Mouse (Mus musculus): ENCODE results near the gene Ankrd17.

Gene Ankrd17

DNA sequence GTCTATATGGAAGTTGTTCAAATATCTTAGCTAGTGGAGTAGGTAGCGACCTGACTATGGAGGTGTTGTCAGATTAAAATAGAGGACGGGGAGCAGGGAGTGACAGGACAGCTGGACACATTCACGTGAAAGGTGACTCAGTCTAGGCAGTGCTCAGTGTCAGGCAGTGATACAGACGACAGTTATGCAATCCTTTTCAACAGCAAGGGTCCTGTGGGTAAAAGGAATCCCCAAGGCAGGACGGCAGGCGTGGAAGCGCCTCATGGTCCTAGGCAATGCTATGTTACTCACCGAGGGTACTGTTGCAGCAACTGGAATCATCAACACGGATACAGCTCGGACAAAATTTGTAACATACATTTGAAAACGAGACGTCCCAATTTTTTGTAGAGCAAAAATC, 149.2 kb downstream of the Ankrd17 start:
- DNase-seq, result no peak

DNA sequence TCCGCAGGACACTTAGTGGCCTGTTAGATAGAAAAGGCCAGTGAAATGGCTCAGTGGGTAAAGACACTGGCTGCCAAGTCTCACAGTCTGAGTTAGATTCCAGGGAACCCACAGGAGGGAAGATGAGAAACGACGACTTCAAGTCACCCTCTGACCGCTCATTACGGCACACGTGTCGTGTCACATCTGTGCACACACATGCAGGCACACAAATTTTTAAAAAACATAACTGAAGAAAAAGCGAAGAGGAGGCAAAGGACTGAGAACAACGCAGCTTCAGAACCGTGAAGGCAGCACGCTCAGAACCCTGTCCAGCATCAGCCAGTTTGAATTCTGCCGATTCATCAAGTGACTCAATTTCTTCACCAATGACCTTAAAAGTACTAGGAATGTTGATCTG, 153.0 kb downstream of the Ankrd17 start:
- DNase-seq, result no peak

- DNase-seq, result no peak
These were observed 163.2 kb downstream of the Ankrd17 start for GRCm38 (mm10) chr5:90203168-90203567.

- DNase-seq, result no peak
These were observed 163.8 kb downstream of the Ankrd17 start for GRCm38 (mm10) chr5:90202447-90203117.

- DNase-seq, result no peak
These were observed 166.3 kb downstream of the Ankrd17 start for GRCm38 (mm10) chr5:90199922-90200632.

GRCm38 (mm10) chr5:90194831-90195230, 171.5 kb downstream of the Ankrd17 start:
- peak; percentile 87 for DNase-seq

DNA sequence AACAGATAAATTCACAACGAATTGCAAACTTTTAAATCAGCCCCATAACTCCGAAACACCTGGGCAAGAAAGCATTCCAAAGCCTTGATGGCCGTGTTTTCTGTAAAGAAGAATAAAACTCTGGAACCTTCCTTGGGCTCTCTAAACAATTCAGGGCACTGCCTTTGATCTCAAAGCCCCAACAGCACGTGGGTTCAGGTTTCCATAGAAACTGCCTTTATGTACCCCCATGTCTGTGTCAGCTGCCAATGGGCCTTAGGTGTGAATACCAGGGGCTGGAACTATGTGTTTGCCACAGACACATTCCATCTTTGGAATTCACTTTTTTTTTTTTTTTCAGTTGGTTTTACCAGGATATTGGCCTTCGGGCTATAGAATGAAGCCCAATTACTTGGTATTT, 183.6 kb downstream of the Ankrd17 start:
- DNase-seq, result no peak

- no peak for DNase-seq
These were observed 187.3 kb downstream of the Ankrd17 start for GRCm38 (mm10) chr5:90179094-90179493.

GRCm38 (mm10) chr5:90178116-90178515, 188.3 kb downstream of the Ankrd17 start:
- DNase-seq, result no peak

All from right cerebral cortex, postnatal 4 days (tissue).